Mouse (Mus musculus) midbrain, embryonic 14.5 days (tissue): ENCODE data around the gene Abtb1. TPM values are rescaled to one million over a fixed set of nuclear protein-coding genes. Genes with fewer than 3 reads are reported as not detected.
A peak's percentile ranks its signal among the peaks of the same experiment; 100 is the strongest.

ENCODE experiments used
- ATAC-seq: fragments of 200-750 bp; cut with Nextera tagmentation; 2 replicates; pipeline ENCODE4 v1.8.0; 2017; ENCODE audit warnings: moderate number of reproducible peaks, moderate library complexity; ENCODE audit not compliant: low FRiP score, low TSS enrichment
- DNase-seq: peaks from one replicate; pipeline ENCODE4 v3.0.0-alpha.2; 2015
- H3K27ac ChIP-seq: fragments of 300-500 bp; sonication (generic); replicated peaks from 2 replicates; pipeline ENCODE4 v1.5.1; 2014; ENCODE audit warnings: mild to moderate bottlenecking, low read depth, low read length, moderate library complexity
- H3K27me3 ChIP-seq: fragments of 300-500 bp; sonication (generic); 2 replicates; pipeline ENCODE4 v1.6.1; 2014; ENCODE audit warnings: low read length, control low read depth, mixed read lengths; ENCODE audit not compliant: control insufficient read depth, insufficient read depth
- H3K36me3 ChIP-seq: fragments of 300-500 bp; sonication (generic); 2 replicates; pipeline ENCODE4 v1.6.1; 2014; ENCODE audit warnings: low read length, control low read depth; ENCODE audit not compliant: control insufficient read depth, insufficient read depth
- H3K4me1 ChIP-seq: fragments of 300-500 bp; sonication (generic); 2 replicates; pipeline ENCODE4 v1.6.1; 2014; ENCODE audit warnings: mild to moderate bottlenecking, antibody characterized with exemption, low read length, control low read depth; ENCODE audit not compliant: control insufficient read depth, insufficient read depth
- H3K4me2 ChIP-seq: fragments of 300-500 bp; sonication (generic); 2 replicates; pipeline ENCODE4 v1.6.1; 2014; ENCODE audit warnings: mild to moderate bottlenecking, low read length, moderate library complexity
- H3K4me3 ChIP-seq: fragments of 300-500 bp; sonication (generic); replicated peaks from 2 replicates; pipeline ENCODE4 v1.5.1; 2014; ENCODE audit warnings: low read depth, low read length
- H3K9ac ChIP-seq: fragments of 300-500 bp; sonication (generic); replicated peaks from 2 replicates; pipeline ENCODE4 v1.6.1; 2014; ENCODE audit warnings: mild to moderate bottlenecking, low read length, moderate library complexity
- H3K9me3 ChIP-seq: fragments of 300-500 bp; sonication (generic); 2 replicates; pipeline ENCODE4 v1.6.1; 2016; ENCODE audit warnings: low read length, control low read depth, mixed read lengths; ENCODE audit not compliant: control insufficient read depth
- WGBS: fragments of 180-500 bp; shearing (Covaris S2); extraction: QIAGEN DNeasy Blood & Tissue Kit; methylation state at CpG from one replicate; pipeline ENCODE4 v1.1.7; 2014; 5-methylcytosine and 5-hydroxymethylcytosine counted together
- polyA plus RNA-seq: library from polyadenylated mRNA; unstranded; fragments of >200 nt; fragmentation: Nextera tagmentation; extraction: Ambion mirVana; gene quantifications from 2 replicates; pipeline ENCODE4 v1.2.1, GENCODE M21; 2014

Gene Abtb1
- polyA plus RNA-seq, 1 experiment from 2014 or later: 30.1 TPM

DNA sequence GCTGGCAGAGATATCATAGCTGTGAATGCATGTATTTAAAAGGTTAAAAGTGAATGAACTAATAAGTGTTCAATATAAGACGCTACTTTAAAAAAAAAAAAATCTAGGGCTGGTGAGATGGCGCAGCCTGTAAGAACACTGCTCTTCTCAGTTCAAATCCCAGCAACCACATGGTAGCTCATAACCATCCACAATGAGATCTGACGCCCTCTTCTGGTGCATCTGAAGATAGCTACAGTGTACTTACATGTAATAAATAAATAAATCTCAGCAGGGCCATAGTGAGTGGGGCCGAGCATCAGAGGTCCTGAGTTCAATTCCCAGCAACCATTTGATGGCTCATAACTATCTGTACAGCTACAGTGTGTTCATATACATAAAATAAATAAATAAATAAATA lies 37.7 kb upstream of the Abtb1 start:
- no peaks in the 10 kb centered on the region for H3K9me3 ChIP-seq
- no peak overlapping the region for H3K27ac ChIP-seq
- WGBS: 69% methylated on average over 4 of the region's 4 CpGs
- H3K4me3 ChIP-seq: no peak overlapping the region
- H3K27me3 ChIP-seq: no peaks in the 10 kb centered on the region
- H3K4me2 ChIP-seq: no peak overlapping the region
- no peak for DNase-seq
- ATAC-seq: no peak
- peaks cover 10% of the 10 kb centered on the region for H3K36me3 ChIP-seq
- H3K4me1 ChIP-seq: 0 out of 2 replicates have a peak, but pooled peaks cover 2% of the 10 kb centered on the region
- H3K9ac ChIP-seq: no peak overlapping the region

DNA sequence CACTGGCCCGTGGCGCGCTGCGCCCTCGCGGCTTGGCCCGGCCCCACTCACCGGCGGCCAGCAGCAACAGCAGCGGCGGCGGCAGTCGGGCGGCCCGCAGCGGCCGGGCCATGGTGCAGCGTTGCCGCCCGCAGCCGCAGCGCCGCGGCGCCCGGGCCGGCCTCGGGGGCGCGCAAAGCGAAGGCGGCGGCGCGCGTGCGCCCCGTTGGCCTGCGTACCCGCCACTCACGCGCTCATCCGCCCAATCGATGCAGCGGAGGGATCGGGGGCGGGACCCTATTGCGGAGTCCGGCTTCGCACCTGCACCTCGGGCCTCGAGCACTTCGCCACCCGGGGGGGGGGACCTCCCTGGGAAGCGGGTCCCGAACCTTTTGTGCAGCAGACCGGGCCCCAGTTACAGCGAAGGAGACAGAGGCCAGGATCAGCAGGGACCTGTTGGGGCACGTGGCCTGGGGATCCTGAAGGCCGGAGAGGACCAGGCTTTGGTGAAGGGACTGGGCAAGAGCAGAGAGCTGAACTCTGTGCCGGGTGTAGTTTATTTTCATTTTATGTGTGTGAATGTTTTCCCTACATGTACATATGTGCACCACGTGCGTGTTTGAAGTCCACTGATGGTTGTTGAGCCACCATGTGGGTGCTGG lies 33.2 kb upstream of the Abtb1 start, which contains the start of gene Podxl2:
Gene Podxl2, minus strand, starts transcription at position 177 of the 641 bp plus-strand sequence.
- WGBS: 6% methylated on average over 52 of the region's 63 CpGs

DNA sequence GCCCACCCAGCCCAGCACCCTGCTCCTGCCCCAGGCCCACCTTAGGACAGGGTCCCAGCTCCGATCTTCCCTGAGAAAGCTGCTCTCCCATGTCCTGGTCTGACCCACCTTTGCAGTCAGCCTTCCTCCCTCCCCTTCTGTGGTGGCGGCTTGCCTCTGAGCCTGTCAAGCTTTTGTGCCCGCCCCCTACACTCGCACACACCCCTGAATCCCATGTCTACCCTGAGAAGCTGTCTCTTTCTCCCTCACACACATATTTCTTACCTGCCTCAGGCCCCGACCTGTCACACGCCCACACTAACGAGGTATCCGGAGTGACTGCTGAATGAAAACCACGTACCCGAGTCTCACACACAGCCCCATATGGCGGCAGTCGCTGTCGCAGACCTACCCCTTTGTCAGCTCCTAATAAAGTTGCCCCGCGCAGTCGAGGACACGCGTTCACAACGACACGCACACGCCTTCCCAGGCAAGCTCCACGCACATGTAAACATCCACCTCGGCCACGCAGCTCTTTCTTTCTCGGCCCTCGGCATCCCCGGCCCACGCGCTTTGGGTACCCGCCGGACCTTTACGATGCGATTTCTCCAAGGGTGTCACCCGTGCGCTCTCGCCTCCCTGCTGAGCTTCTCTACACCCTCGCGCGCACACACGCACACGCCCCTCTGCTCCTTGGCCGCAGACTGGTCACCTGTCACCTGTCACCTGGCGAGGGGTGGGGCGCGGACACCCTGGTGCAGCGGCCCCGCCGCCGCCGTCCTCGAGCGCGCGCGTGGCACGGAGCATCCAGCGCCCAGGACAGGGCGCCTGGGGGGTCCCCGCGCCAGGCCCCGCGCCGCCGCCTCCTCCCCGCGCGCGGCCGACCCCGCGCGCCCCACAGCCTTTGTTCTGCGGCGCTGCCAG lies 32.4 kb upstream of the Abtb1 start:
- H3K4me1 ChIP-seq: peaks cover 36% of the 10 kb centered on the region
- H3K9me3 ChIP-seq: no peaks in the 10 kb centered on the region
- H3K4me3 ChIP-seq: peak overlapping the region; percentile 82
- H3K36me3 ChIP-seq: no peaks in the 10 kb centered on the region
- no peaks in the 10 kb centered on the region for H3K27me3 ChIP-seq
- peak; percentile 75 for DNase-seq
- ATAC-seq: peak; percentile 64
- peak overlapping the region; percentile 97 for H3K9ac ChIP-seq
- 1% methylated on average over 71 of the region's 74 CpGs for WGBS
- H3K27ac ChIP-seq: peak overlapping the region; percentile 95
- H3K4me2 ChIP-seq: peak overlapping the region; percentile 93

More for the DNA sequence above, 33.2 kb upstream of the Abtb1 start, which contains the start of gene Podxl2:
- Histone ChIP-seq H3K4me2 (peak within 1 kb of the TSS; percentile 93), H3K9ac (peak within 1 kb of the TSS; percentile 97), H3K4me1 (peaks cover 36% of the 10 kb centered on the region), H3K36me3 (no peaks in the 10 kb centered on the region), H3K27me3 (no peaks in the 10 kb centered on the region), H3K4me3 (peak within 1 kb of the TSS; percentile 82), H3K9me3 (no peaks in the 10 kb centered on the region), H3K27ac (peak within 1 kb of the TSS; percentile 95)
- peak; percentile 95 for DNase-seq
- ATAC-seq: peak; percentile 74

DNA sequence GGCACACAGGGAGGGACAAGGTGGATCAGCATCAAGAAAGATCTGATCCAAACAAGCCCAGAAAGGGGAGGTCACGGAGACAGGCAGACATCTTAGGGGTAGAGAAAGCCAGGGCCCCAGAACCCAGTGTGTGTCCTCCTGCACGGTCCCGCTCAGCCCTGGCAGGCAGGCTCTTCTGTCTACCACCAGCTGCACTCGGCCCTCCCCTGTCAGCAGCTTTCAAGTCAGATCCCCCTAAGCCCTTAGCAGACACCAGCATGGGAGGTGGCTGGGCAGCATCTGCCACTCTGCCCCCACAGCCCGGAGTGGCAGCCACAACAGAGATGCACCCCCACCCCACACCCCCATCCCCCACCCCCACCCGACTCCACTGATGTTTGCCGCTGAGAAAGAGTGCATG lies 31.0 kb upstream of the Abtb1 start:
- H3K27me3 ChIP-seq: no peaks in the 10 kb centered on the region
- DNase-seq (peak; percentile 62), ATAC-seq (peak; percentile 54)
- peaks cover 36% of the 10 kb centered on the region for H3K4me1 ChIP-seq
- peak overlapping the region; percentile 97 for H3K9ac ChIP-seq
- no peaks in the 10 kb centered on the region; the same call in 1 of the 2 replicates for H3K36me3 ChIP-seq
- H3K4me3 ChIP-seq: peak overlapping the region; percentile 82
- 7% methylated on average over 7 of the region's 7 CpGs for WGBS
- peak overlapping the region; percentile 93 for H3K4me2 ChIP-seq
- peak overlapping the region; percentile 95 for H3K27ac ChIP-seq
- no peaks in the 10 kb centered on the region for H3K9me3 ChIP-seq

DNA sequence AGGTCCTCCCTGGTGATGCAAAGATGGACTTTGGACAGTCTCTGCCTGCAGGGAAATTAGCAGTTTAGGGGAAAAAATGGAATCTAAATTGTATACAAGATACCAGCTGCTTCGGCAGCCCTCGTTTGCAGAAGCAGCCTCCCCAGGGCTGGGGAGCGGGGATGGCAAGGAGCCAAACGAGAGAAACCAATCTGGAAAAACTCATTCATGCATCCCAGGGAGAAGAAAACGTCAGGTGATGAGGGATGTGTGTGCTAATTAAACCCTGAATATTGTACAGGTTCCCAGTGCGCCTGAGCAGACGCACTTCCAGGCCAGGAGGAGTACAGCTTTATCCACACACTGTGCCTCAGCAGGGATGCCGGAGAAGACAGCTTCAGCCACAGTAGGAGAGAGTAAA lies 29.8 kb upstream of the Abtb1 start:
- H3K9ac ChIP-seq: no peak overlapping the region
- H3K4me2 ChIP-seq: peak overlapping the region; percentile 93
- peaks cover 36% of the 10 kb centered on the region for H3K4me1 ChIP-seq
- peak; percentile 81 for DNase-seq
- H3K9me3 ChIP-seq: no peaks in the 10 kb centered on the region
- WGBS: 25% methylated on average over 8 of the region's 8 CpGs
- H3K36me3 ChIP-seq: peaks cover 8% of the 10 kb centered on the region
- ATAC-seq: no peak; the same call in 1 of the 2 replicates
- H3K27ac ChIP-seq: peak overlapping the region; percentile 95; the same call in 1 of the 2 replicates
- H3K27me3 ChIP-seq: no peaks in the 10 kb centered on the region
- H3K4me3 ChIP-seq: peak overlapping the region; percentile 19; the same call in 1 of the 2 replicates

DNA sequence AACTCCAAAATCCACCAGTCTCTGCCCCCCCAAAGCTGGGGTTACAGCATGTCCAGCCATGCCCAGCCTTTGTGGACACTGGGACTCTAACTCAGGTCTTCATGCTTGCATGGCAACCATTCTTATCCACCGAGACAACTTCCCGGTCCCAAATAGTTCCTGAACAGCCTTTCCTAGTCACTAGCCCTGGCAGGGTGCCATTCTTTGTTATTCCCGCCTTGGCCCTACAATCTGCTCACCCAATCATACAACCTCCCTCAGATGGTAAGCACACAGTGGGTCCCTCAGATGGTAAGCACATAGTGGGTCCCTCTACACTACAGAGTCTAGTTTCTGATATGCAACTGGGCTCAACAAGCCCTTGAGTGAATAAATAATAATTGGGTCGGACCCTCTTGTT lies 28.8 kb upstream of the Abtb1 start:
- Histone ChIP-seq H3K4me2 (no peak overlapping the region), H3K9ac (no peak overlapping the region), H3K4me3 (no peak overlapping the region), H3K9me3 (no peaks in the 10 kb centered on the region), H3K27ac (no peak overlapping the region), H3K27me3 (no peaks in the 10 kb centered on the region), H3K4me1 (peaks cover 36% of the 10 kb centered on the region), H3K36me3 (peaks cover 11% of the 10 kb centered on the region)
- no peak for ATAC-seq
- DNase-seq: no peak
- WGBS: 43% methylated on average over 4 of the region's 4 CpGs

DNA sequence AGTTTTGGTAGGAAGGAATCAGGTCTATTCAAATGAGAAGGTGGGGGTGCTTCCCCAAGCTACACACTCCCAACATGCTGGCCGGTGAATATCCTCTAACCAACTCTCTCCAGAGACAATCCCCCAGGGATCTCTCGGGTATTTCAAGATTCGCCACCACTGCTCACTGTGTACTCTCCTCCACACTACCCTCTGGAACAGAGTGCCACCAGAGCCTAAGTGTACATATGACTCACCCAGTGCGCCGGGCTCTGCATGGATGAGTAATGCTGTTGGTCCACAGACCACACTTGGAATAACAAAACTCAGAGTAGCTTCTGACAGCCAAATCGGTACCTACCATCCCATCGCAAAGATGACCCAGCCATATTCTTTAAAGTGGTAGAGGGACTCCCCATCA lies 27.7 kb upstream of the Abtb1 start:
- Histone ChIP-seq H3K4me1 (peaks cover 34% of the 10 kb centered on the region), H3K4me2 (no peak overlapping the region), H3K27me3 (no peaks in the 10 kb centered on the region), H3K9me3 (no peaks in the 10 kb centered on the region), H3K9ac (no peak overlapping the region), H3K36me3 (peaks cover 20% of the 10 kb centered on the region), H3K27ac (no peak overlapping the region), H3K4me3 (no peak overlapping the region)
- 80% methylated on average over 7 of the region's 7 CpGs for WGBS
- no peak for DNase-seq
- ATAC-seq: no peak

DNA sequence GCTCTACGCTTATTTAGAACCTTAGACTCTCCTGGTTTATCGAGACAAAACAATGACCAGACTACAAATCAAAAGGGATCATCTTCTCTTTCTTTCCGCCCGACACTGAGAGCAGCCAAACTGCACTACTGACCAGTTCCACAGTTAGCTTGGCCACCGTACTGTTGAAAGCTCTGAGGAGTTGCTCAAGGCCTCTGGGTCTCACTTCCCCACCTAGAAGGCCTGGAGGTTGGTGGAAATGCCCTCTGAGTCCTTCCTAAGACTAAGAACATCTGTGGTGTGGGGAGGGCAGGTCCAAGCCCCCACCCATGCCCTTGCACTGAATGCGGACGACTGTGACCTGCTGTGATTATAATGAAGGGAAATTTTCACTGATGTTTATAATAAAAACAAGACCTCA lies 23.9 kb upstream of the Abtb1 start:
- Histone ChIP-seq H3K36me3 (peaks cover 56% of the 10 kb centered on the region), H3K4me1 (peaks cover 6% of the 10 kb centered on the region), H3K4me2 (no peak overlapping the region), H3K9ac (no peak overlapping the region), H3K27ac (no peak overlapping the region), H3K27me3 (no peaks in the 10 kb centered on the region), H3K9me3 (no peaks in the 10 kb centered on the region), H3K4me3 (no peak overlapping the region)
- DNase-seq (no peak), ATAC-seq (no peak)
- 84% methylated on average over 7 of the region's 7 CpGs for WGBS
